Mouse (Mus musculus) hindlimb bud, embryonic 11.5 days (tissue): ENCODE measurements around the gene Gpr37l1.
"Not testable (repeated sequence)": the region's sequence is repeated elsewhere in the genome, so short reads cannot be mapped to it uniquely, and the experiment has no call there.

ENCODE experiments used
- DNase-seq: peaks from one replicate; pipeline ENCODE4 v3.0.0-alpha.2; 2012; ENCODE audit warnings: low read depth, low spot score; ENCODE audit errors: extremely low spot score

Gene Gpr37l1

GRCm38 (mm10) chr1:135167435-135167834 is at the start of gene Gpr37l1:
TSS of gene Gpr37l1 (minus strand) at chr1:135167681.
- no peak for DNase-seq

- DNase-seq: no peak
These were observed 46.5 kb upstream of the Gpr37l1 start for GRCm38 (mm10) chr1:135213772-135214640.

GRCm38 (mm10) chr1:135210421-135210820 is 42.9 kb upstream of the Gpr37l1 start:
- DNase-seq: no peak

- no peak for DNase-seq
These were observed 41.2 kb upstream of the Gpr37l1 start for GRCm38 (mm10) chr1:135208716-135209115.

- no peak for DNase-seq
These were observed 39.3 kb upstream of the Gpr37l1 start for GRCm38 (mm10) chr1:135206586-135207339.

GRCm38 (mm10) chr1:135205257-135205656 is 37.8 kb upstream of the Gpr37l1 start:
- no peak for DNase-seq

GRCm38 (mm10) chr1:135204196-135205126 is 37.0 kb upstream of the Gpr37l1 start:
- DNase-seq: no peak

- no peak for DNase-seq
These were observed 32.9 kb upstream of the Gpr37l1 start for GRCm38 (mm10) chr1:135200400-135200799.

- no peak for DNase-seq
These were observed 31.7 kb upstream of the Gpr37l1 start for GRCm38 (mm10) chr1:135199014-135199819.

GRCm38 (mm10) chr1:135198412-135198811 is 30.9 kb upstream of the Gpr37l1 start:
- no peak for DNase-seq

GRCm38 (mm10) chr1:135195907-135196440 is 28.5 kb upstream of the Gpr37l1 start:
- DNase-seq: no peak

GRCm38 (mm10) chr1:135194335-135194734 is 26.9 kb upstream of the Gpr37l1 start:
- not testable (repeated sequence) for DNase-seq

- no peak for DNase-seq
These were observed 21.7 kb upstream of the Gpr37l1 start for GRCm38 (mm10) chr1:135189186-135189585.

- DNase-seq: no peak
These were observed 20.7 kb upstream of the Gpr37l1 start for GRCm38 (mm10) chr1:135188197-135188596.

- DNase-seq: not testable (repeated sequence)
These were observed 19.5 kb upstream of the Gpr37l1 start for GRCm38 (mm10) chr1:135187016-135187415.

- no peak for DNase-seq
These were observed 18.9 kb upstream of the Gpr37l1 start for GRCm38 (mm10) chr1:135186427-135186826.

GRCm38 (mm10) chr1:135185936-135186335 is 18.5 kb upstream of the Gpr37l1 start:
- no peak for DNase-seq

- DNase-seq: no peak
These were observed 16.6 kb upstream of the Gpr37l1 start for GRCm38 (mm10) chr1:135183941-135184570.

- DNase-seq: no peak
These were observed 16.0 kb upstream of the Gpr37l1 start for GRCm38 (mm10) chr1:135183448-135183847.
